Mouse (Mus musculus) natural killer cell, adult 2 months (primary cell): ENCODE measurements around the gene Stac.

ENCODE experiments used
- DNase-seq, 2 experiments: peaks; one replicate each; pipeline ENCODE4 v3.0.0; 2022; ENCODE audit warnings: low spot score in 2 of 2

Gene Stac

DNA sequence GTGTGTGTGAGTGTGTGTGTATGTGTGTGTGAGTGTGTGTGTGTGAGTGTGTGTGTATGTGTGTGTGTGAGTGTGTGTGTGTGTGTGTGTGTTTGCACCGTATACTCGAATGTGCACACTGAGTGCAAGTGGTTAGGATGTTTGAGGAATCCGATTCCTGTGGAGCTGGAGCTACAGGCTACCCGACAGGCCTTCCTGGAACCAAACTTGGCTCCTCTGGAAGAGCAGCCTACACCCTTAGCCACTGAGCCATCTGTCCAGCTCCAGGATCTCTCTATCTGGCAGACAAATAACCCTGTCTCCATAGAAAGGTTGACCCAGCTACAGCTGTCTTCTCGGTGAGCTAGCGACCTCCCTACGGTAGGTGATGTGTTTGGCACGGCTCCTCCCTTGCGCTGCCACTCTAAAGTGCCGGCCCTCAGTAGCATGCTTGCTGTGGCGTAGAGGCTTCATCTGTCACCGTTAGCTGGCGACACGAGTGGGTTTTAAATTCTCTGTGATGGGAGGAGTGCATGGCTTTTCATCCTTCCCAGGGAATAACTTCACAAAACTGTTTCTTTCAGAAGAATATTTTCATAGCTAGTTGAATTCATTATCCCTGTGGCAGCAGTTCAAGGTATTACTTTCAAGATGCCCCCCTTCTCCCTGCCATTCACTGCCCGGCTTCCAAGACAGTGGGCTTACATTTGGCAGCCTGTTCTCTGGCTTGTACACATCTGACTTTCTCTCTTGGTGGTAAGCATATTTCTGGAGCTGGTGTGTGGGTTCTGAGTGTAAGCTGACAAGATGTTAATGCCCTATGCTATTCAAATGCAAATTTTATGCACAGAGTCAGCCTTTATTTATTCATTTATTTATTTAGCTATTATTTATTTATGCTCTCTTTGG is 175.3 kb downstream of the Stac start:
- no peak for DNase-seq
